Mouse (Mus musculus): Measurements from ENCODE around the gene Etnppl. TPM values are rescaled to one million over a fixed set of nuclear protein-coding genes. Genes with fewer than 3 reads are reported as not detected.
A peak's percentile ranks its signal among the peaks of the same experiment; 100 is the strongest.

Etnppl gene
- polyA plus RNA-seq (2012; rRNA removed) (0.13 and 0.20 TPM in 2 replicates), polyA plus RNA-seq (2014; fragmentation: Nextera tagmentation; extraction: Ambion mirVana) (0.30 and 0.55 TPM in 2 replicates)

- H3K4me3 ChIP-seq (replicated peaks; ENCODE audit: low read length): peak within 1 kb of the TSS; percentile 25
- H3K27me3 ChIP-seq (ENCODE audit: control insufficient read depth, insufficient read depth, low read length): no peaks in the 10 kb centered on the region
- TF ChIP-seq POLR2A (IDR thresholded peaks at IDR 0.05; ENCODE audit: borderline replicate concordance, extremely low read depth, insufficient read depth, insufficient read length): no peak
- no peaks in the 10 kb centered on the region for H3K36me3 ChIP-seq (ENCODE audit: control insufficient read depth, insufficient read depth, low read length)
- ATAC-seq (ENCODE audit: low FRiP score, low read depth) (no peak), DNase-seq (ENCODE audit: low spot score) (peak; percentile 28)
- peaks cover 17% of the 10 kb centered on the region for H3K4me1 ChIP-seq (ENCODE audit: control insufficient read depth, insufficient read depth, low read length)
- 2% methylated on average over 10 of the region's 10 CpGs for WGBS
- peak within 1 kb of the TSS; percentile 52 for H3K4me2 ChIP-seq (replicated peaks; ENCODE audit: low read depth, low read length, severe bottlenecking)
- no peaks in the 10 kb centered on the region for H3K9me3 ChIP-seq (ENCODE audit: control insufficient read depth, low read length)
- H3K27ac ChIP-seq (replicated peaks; ENCODE audit: low read depth, low read length): no peak within 1 kb of the TSS
- H3K9ac ChIP-seq (ENCODE audit: low read depth, low read length, severe bottlenecking): peak within 1 kb of the TSS; percentile 45
These were observed at the start of gene Etnppl for GRCm38 (mm10) chr3:130617439-130617898. Etnppl (plus strand) TSS chr3:130617448.

- H3K4me3 ChIP-seq (replicated peaks; ENCODE audit: low read length): no peak overlapping the region
- no peak overlapping the region for H3K4me2 ChIP-seq (replicated peaks; ENCODE audit: low read depth, low read length, severe bottlenecking)
- no peaks in the 10 kb centered on the region for H3K9me3 ChIP-seq (ENCODE audit: control insufficient read depth, low read length)
- H3K9ac ChIP-seq (ENCODE audit: low read depth, low read length, severe bottlenecking): no peak overlapping the region
- DNase-seq (ENCODE audit: low spot score) (peak; percentile 30), ATAC-seq (ENCODE audit: low FRiP score, low read depth) (no peak)
- no peak for TF ChIP-seq POLR2A (IDR thresholded peaks at IDR 0.05; ENCODE audit: borderline replicate concordance, extremely low read depth, insufficient read depth, insufficient read length)
- no peaks in the 10 kb centered on the region for H3K27me3 ChIP-seq (ENCODE audit: control insufficient read depth, insufficient read depth, low read length)
- H3K4me1 ChIP-seq (ENCODE audit: control insufficient read depth, insufficient read depth, low read length): peaks cover 10% of the 10 kb centered on the region; the same call in 1 of the 2 replicates
- no peak overlapping the region for H3K27ac ChIP-seq (replicated peaks; ENCODE audit: low read depth, low read length)
- 55% methylated on average over 16 of the region's 16 CpGs for WGBS
- no peaks in the 10 kb centered on the region for H3K36me3 ChIP-seq (ENCODE audit: control insufficient read depth, insufficient read depth, low read length)
These were observed 48.7 kb upstream of the Etnppl start for GRCm38 (mm10) chr3:130568331-130569095.

GRCm38 (mm10) chr3:130573243-130573642, 44.0 kb upstream of the Etnppl start:
- peaks cover 7% of the 10 kb centered on the region; the same call in 1 of the 2 replicates for H3K4me1 ChIP-seq (ENCODE audit: control insufficient read depth, insufficient read depth, low read length)
- H3K27me3 ChIP-seq (ENCODE audit: control insufficient read depth, insufficient read depth, low read length): no peaks in the 10 kb centered on the region
- H3K4me2 ChIP-seq (replicated peaks; ENCODE audit: low read depth, low read length, severe bottlenecking): no peak overlapping the region
- no peaks in the 10 kb centered on the region for H3K9me3 ChIP-seq (ENCODE audit: control insufficient read depth, low read length)
- ATAC-seq (ENCODE audit: low FRiP score, low read depth) (no peak), DNase-seq (ENCODE audit: low spot score) (no peak)
- 74% methylated on average over 5 of the region's 5 CpGs for WGBS
- no peak for TF ChIP-seq POLR2A (IDR thresholded peaks at IDR 0.05; ENCODE audit: borderline replicate concordance, extremely low read depth, insufficient read depth, insufficient read length)
- H3K4me3 ChIP-seq (replicated peaks; ENCODE audit: low read length): no peak overlapping the region
- H3K27ac ChIP-seq (replicated peaks; ENCODE audit: low read depth, low read length): no peak overlapping the region
- no peaks in the 10 kb centered on the region for H3K36me3 ChIP-seq (ENCODE audit: control insufficient read depth, insufficient read depth, low read length)
- no peak overlapping the region for H3K9ac ChIP-seq (ENCODE audit: low read depth, low read length, severe bottlenecking)

GRCm38 (mm10) chr3:130574652-130575051, 42.6 kb upstream of the Etnppl start:
- 16% methylated on average over 5 of the region's 5 CpGs for WGBS
- H3K36me3 ChIP-seq (ENCODE audit: control insufficient read depth, insufficient read depth, low read length): no peaks in the 10 kb centered on the region
- H3K4me2 ChIP-seq (replicated peaks; ENCODE audit: low read depth, low read length, severe bottlenecking): no peak overlapping the region
- no peak overlapping the region for H3K4me3 ChIP-seq (replicated peaks; ENCODE audit: low read length)
- no peaks in the 10 kb centered on the region for H3K9me3 ChIP-seq (ENCODE audit: control insufficient read depth, low read length)
- H3K4me1 ChIP-seq (ENCODE audit: control insufficient read depth, insufficient read depth, low read length): peaks cover 8% of the 10 kb centered on the region
- H3K27me3 ChIP-seq (ENCODE audit: control insufficient read depth, insufficient read depth, low read length): no peaks in the 10 kb centered on the region
- no peak overlapping the region for H3K9ac ChIP-seq (ENCODE audit: low read depth, low read length, severe bottlenecking)
- no peak overlapping the region for H3K27ac ChIP-seq (replicated peaks; ENCODE audit: low read depth, low read length)
- ATAC-seq (ENCODE audit: low FRiP score, low read depth) (no peak), DNase-seq (ENCODE audit: low spot score) (peak; percentile 68)
- no peak for TF ChIP-seq POLR2A (IDR thresholded peaks at IDR 0.05; ENCODE audit: borderline replicate concordance, extremely low read depth, insufficient read depth, insufficient read length)

GRCm38 (mm10) chr3:130576683-130577082, 40.6 kb upstream of the Etnppl start:
- Histone ChIP-seq H3K36me3 (ENCODE audit: control insufficient read depth, insufficient read depth, low read length) (no peaks in the 10 kb centered on the region), H3K9ac (ENCODE audit: low read depth, low read length, severe bottlenecking) (no peak overlapping the region), H3K9me3 (ENCODE audit: control insufficient read depth, low read length) (no peaks in the 10 kb centered on the region), H3K4me3 (replicated peaks; ENCODE audit: low read length) (no peak overlapping the region), H3K27ac (replicated peaks; ENCODE audit: low read depth, low read length) (no peak overlapping the region), H3K4me2 (replicated peaks; ENCODE audit: low read depth, low read length, severe bottlenecking) (no peak overlapping the region), H3K27me3 (ENCODE audit: control insufficient read depth, insufficient read depth, low read length) (no peaks in the 10 kb centered on the region), H3K4me1 (ENCODE audit: control insufficient read depth, insufficient read depth, low read length) (peaks cover 6% of the 10 kb centered on the region; the same call in 1 of the 2 replicates)
- 64% methylated on average over 6 of the region's 6 CpGs for WGBS
- no peak for TF ChIP-seq POLR2A (IDR thresholded peaks at IDR 0.05; ENCODE audit: borderline replicate concordance, extremely low read depth, insufficient read depth, insufficient read length)
- ATAC-seq (ENCODE audit: low FRiP score, low read depth) (no peak), DNase-seq (ENCODE audit: low spot score) (no peak)
